Mouse (Mus musculus) hindbrain, embryonic 16.5 days (tissue): ENCODE measurements at regions not wholly inside any gene's neighbourhood (a gene's known extent, or its start where the extent isn't known, plus 50 kb on each side); places are given as distances from the start of the nearest gene placed in this dataset.
"Not testable (repeated sequence)": the region's sequence is repeated elsewhere in the genome, so short reads cannot be mapped to it uniquely, and the experiment has no call there.

Experiments
- ATAC-seq: fragments of 200-750 bp; cut with Nextera tagmentation; 2 replicates; pipeline ENCODE4 v1.8.0; 2017; ENCODE audit warnings: moderate TSS enrichment, moderate library complexity
- H3K27ac ChIP-seq: fragments of 300-500 bp; sonication (generic); 2 replicates; pipeline ENCODE4 v1.5.1; 2014; ENCODE audit warnings: low read depth, mild to moderate bottlenecking, control low read depth, low read length, moderate library complexity
- H3K27me3 ChIP-seq: fragments of 300-500 bp; sonication (generic); replicated peaks from 2 replicates; pipeline ENCODE4 v1.6.1; 2014; ENCODE audit warnings: low read length; ENCODE audit not compliant: control insufficient read depth, insufficient read depth
- H3K36me3 ChIP-seq: fragments of 300-500 bp; sonication (generic); 2 replicates; pipeline ENCODE4 v1.6.1; 2014; ENCODE audit warnings: mild to moderate bottlenecking, low read length, moderate library complexity, mixed read lengths; ENCODE audit not compliant: control insufficient read depth, insufficient read depth
- H3K4me1 ChIP-seq: fragments of 300-500 bp; sonication (generic); 2 replicates; pipeline ENCODE4 v1.6.1; 2014; ENCODE audit warnings: low read depth, low read length; ENCODE audit not compliant: control insufficient read depth, insufficient read depth
- H3K4me2 ChIP-seq: fragments of 300-500 bp; sonication (generic); 2 replicates; pipeline ENCODE4 v1.6.1; 2014; ENCODE audit warnings: mild to moderate bottlenecking, low read length, control low read depth, moderate library complexity
- H3K4me3 ChIP-seq: fragments of 300-500 bp; sonication (generic); 2 replicates; pipeline ENCODE4 v1.5.1; 2014; ENCODE audit warnings: mild to moderate bottlenecking, low read length, control low read depth, moderate library complexity
- H3K9ac ChIP-seq: fragments of 300-500 bp; sonication (generic); 2 replicates; pipeline ENCODE4 v1.6.1; 2014; ENCODE audit warnings: low read depth, mild to moderate bottlenecking, control low read depth, low read length, moderate library complexity
- H3K9me3 ChIP-seq: fragments of 300-500 bp; sonication (generic); 2 replicates; pipeline ENCODE4 v1.6.1; 2014; ENCODE audit warnings: mild to moderate bottlenecking, low read length, moderate library complexity; ENCODE audit not compliant: control insufficient read depth
- WGBS: fragments of 180-500 bp; shearing (Covaris S2); extraction: QIAGEN DNeasy Blood & Tissue Kit; methylation state at CpG from one replicate; pipeline ENCODE4 v1.1.7; 2014; 5-methylcytosine and 5-hydroxymethylcytosine counted together

- H3K4me3 ChIP-seq, result no peak overlapping the region
- H3K27me3 ChIP-seq, result no peaks in the 10 kb centered on the region
- ATAC-seq, result no peak
- H3K4me2 ChIP-seq, result no peak overlapping the region
- no peaks in the 10 kb centered on the region for H3K36me3 ChIP-seq
- H3K4me1 ChIP-seq, result no peaks in the 10 kb centered on the region
- no peaks in the 10 kb centered on the region for H3K9me3 ChIP-seq
- no peak overlapping the region for H3K27ac ChIP-seq
- H3K9ac ChIP-seq, result no peak overlapping the region
Observed at GRCm38 (mm10) chr16:79350127-79350526, 259.2 kb upstream of the Tmprss15 start.

- H3K4me3 ChIP-seq, result no peak overlapping the region
- no peaks in the 10 kb centered on the region for H3K9me3 ChIP-seq
- ATAC-seq, result no peak
- no peaks in the 10 kb centered on the region for H3K27me3 ChIP-seq
- no peak overlapping the region for H3K4me2 ChIP-seq
- no peaks in the 10 kb centered on the region for H3K36me3 ChIP-seq
- WGBS, result 66% methylated on average over 3 of the region's 3 CpGs
- H3K27ac ChIP-seq, result no peak overlapping the region
- no peaks in the 10 kb centered on the region for H3K4me1 ChIP-seq
- no peak overlapping the region for H3K9ac ChIP-seq
Observed at GRCm38 (mm10) chr16:79342453-79342852, 251.6 kb upstream of the Tmprss15 start.

DNA sequence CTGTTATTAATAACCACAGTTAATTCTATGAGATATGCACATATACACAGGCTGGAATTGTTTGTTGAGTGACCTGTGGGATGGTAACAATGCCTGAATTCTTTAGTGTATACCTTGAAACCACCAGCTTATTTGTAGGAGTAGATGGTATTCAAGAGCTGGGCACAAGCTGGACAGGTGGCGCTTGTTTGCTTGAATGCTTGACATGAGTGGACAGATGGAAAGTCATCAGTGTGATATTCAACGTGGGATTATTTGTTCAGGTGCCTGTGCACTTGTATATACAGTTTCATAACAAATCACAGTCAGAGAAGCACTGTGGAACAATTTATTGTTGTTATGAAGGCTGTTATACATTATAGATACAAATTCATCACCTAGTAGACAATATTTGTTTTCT lies 245.5 kb upstream of the Tmprss15 start:
- H3K4me1 ChIP-seq, result no peaks in the 10 kb centered on the region
- WGBS, result 76% methylated on average over 2 of the region's 2 CpGs
- no peaks in the 10 kb centered on the region for H3K27me3 ChIP-seq
- no peaks in the 10 kb centered on the region for H3K36me3 ChIP-seq
- no peak for ATAC-seq
- H3K9ac ChIP-seq, result no peak overlapping the region
- H3K4me2 ChIP-seq, result no peak overlapping the region
- H3K4me3 ChIP-seq, result no peak overlapping the region
- H3K9me3 ChIP-seq, result no peaks in the 10 kb centered on the region
- H3K27ac ChIP-seq, result no peak overlapping the region

- Histone ChIP-seq H3K4me3 (no peak overlapping the region), H3K4me1 (no peaks in the 10 kb centered on the region), H3K9me3 (no peaks in the 10 kb centered on the region), H3K4me2 (no peak overlapping the region), H3K27me3 (no peaks in the 10 kb centered on the region), H3K27ac (no peak overlapping the region), H3K9ac (no peak overlapping the region), H3K36me3 (no peaks in the 10 kb centered on the region)
- no peak for ATAC-seq
Observed at GRCm38 (mm10) chr16:79336016-79336415, 245.1 kb upstream of the Tmprss15 start.

GRCm38 (mm10) chr16:79313301-79313700 lies 222.4 kb upstream of the Tmprss15 start:
- Histone ChIP-seq H3K27me3 (no peaks in the 10 kb centered on the region), H3K27ac (no peak overlapping the region), H3K9me3 (no peaks in the 10 kb centered on the region), H3K9ac (no peak overlapping the region), H3K4me1 (no peaks in the 10 kb centered on the region), H3K36me3 (no peaks in the 10 kb centered on the region), H3K4me3 (no peak overlapping the region), H3K4me2 (no peak overlapping the region)
- ATAC-seq, result no peak
- 84% methylated on average over 3 of the region's 3 CpGs for WGBS

DNA sequence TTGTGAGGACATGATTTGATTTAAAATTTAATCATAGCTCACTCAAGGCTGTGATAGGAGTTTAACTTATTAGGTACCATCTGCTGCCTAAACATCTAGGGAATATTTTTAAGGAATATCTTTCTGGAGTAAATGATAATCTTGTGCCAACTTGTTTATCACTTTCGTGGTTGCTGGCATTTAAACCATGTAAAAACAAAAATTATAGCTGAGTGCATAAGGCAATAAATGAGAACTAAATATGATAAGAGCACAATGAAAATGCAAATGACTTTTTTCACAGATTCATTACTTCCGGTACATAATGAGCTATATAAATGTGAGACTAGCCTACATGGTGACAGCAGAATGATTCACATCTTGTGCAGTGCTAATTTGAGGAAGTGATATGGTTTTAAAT lies 221.8 kb upstream of the Tmprss15 start:
- no peaks in the 10 kb centered on the region for H3K9me3 ChIP-seq
- no peaks in the 10 kb centered on the region for H3K36me3 ChIP-seq
- no peaks in the 10 kb centered on the region for H3K4me1 ChIP-seq
- H3K4me2 ChIP-seq, result no peak overlapping the region
- no peak for ATAC-seq
- no peak overlapping the region for H3K27ac ChIP-seq
- no peak overlapping the region for H3K4me3 ChIP-seq
- H3K27me3 ChIP-seq, result no peaks in the 10 kb centered on the region
- no peak overlapping the region for H3K9ac ChIP-seq
- 53% methylated on average over 2 of the region's 2 CpGs for WGBS

- no peak for ATAC-seq
- Histone ChIP-seq H3K9ac (no peak overlapping the region), H3K27ac (no peak overlapping the region), H3K4me3 (no peak overlapping the region), H3K36me3 (no peaks in the 10 kb centered on the region), H3K4me1 (no peaks in the 10 kb centered on the region), H3K27me3 (no peaks in the 10 kb centered on the region), H3K4me2 (no peak overlapping the region), H3K9me3 (no peaks in the 10 kb centered on the region)
- 79% methylated on average over 1 of the region's 1 CpGs for WGBS
Observed at GRCm38 (mm10) chr16:79308541-79308940, 217.6 kb upstream of the Tmprss15 start.

DNA sequence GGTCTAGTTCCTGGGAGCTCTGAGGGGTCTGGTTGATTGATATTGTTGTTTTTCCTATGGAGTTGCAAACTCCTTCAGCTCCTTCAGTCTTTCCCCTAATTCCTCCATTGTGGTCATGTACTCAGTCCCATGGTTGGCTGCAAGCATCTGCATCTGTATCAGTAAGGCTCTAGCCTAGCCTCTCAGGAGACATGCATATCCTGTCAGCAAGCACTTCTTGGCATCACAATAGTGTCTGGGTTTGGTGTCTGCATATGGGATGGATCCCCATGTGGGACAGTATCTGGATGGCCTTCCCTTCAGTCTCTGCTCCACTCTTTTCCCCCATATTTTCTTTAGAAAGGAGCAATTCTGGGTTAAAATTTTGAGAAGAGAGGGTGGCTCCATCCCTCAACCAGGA lies 205.7 kb upstream of the Tmprss15 start:
- not testable (repeated sequence) for H3K4me2 ChIP-seq, H3K27me3 ChIP-seq, H3K4me3 ChIP-seq, ATAC-seq, H3K9ac ChIP-seq, H3K27ac ChIP-seq, H3K4me1 ChIP-seq, H3K36me3 ChIP-seq, H3K9me3 ChIP-seq

GRCm38 (mm10) chr16:79279006-79279405 lies 188.1 kb upstream of the Tmprss15 start:
- Histone ChIP-seq H3K27ac (no peak overlapping the region), H3K4me3 (no peak overlapping the region), H3K4me1 (no peaks in the 10 kb centered on the region), H3K27me3 (no peaks in the 10 kb centered on the region), H3K9me3 (no peaks in the 10 kb centered on the region), H3K9ac (no peak overlapping the region), H3K4me2 (no peak overlapping the region), H3K36me3 (no peaks in the 10 kb centered on the region)
- 88% methylated on average over 2 of the region's 2 CpGs for WGBS
- ATAC-seq, result no peak

DNA sequence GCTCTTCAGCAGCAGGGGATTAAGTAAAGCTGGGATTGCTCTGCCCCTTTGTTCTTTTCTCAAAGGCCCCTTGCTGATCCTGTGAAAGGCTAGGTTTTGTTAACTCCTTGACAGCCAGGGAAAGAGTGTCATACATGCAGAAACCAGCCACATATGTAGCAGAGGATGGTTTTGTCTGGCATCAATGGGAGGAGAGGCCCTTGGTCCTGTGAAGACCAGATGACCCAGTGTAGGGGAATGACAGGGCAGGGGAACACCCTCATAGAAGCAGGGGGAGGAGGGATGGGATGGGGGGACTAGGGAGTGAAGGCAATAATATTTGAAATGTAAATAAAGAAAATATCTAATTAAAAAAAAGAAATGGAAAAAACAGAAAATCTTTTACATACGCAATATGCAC lies 165.6 kb upstream of the Tmprss15 start:
- ATAC-seq, result no peak
- no peaks in the 10 kb centered on the region for H3K36me3 ChIP-seq

More for the DNA sequence above, 165.6 kb upstream of the Tmprss15 start:
- H3K4me1 ChIP-seq, result no peaks in the 10 kb centered on the region
- no peaks in the 10 kb centered on the region for H3K9me3 ChIP-seq
- WGBS, result 100% methylated on average over 1 of the region's 1 CpGs
- no peak overlapping the region for H3K4me2 ChIP-seq
- H3K27ac ChIP-seq, result no peak overlapping the region
- H3K9ac ChIP-seq, result no peak overlapping the region
- H3K27me3 ChIP-seq, result no peaks in the 10 kb centered on the region
- no peak overlapping the region for H3K4me3 ChIP-seq
